Mouse (Mus musculus) lung, embryonic 16.5 days (tissue): ENCODE measurements around the gene Il1f6. TPM values are rescaled to one million over a fixed set of nuclear protein-coding genes. Genes with fewer than 3 reads are reported as not detected.
"Not testable (repeated sequence)": the region's sequence is repeated elsewhere in the genome, so short reads cannot be mapped to it uniquely, and the experiment has no call there.

Experiments used
- ATAC-seq: fragments of 200-750 bp; cut with Nextera tagmentation; 2 replicates; pipeline ENCODE4 v1.8.0; 2017; ENCODE audit warnings: low read depth, mild to moderate bottlenecking, moderate library complexity
- H3K27ac ChIP-seq: fragments of 300-500 bp; sonication (generic); 2 replicates; pipeline ENCODE4 v1.5.1; 2014; ENCODE audit warnings: mild to moderate bottlenecking, control low read depth, low read length
- H3K27me3 ChIP-seq: fragments of 300-500 bp; sonication (generic); 2 replicates; pipeline ENCODE4 v1.6.1; 2014; ENCODE audit warnings: low read depth, low read length, mixed read lengths; ENCODE audit not compliant: control insufficient read depth, insufficient read depth
- H3K36me3 ChIP-seq: fragments of 300-500 bp; sonication (generic); 2 replicates; pipeline ENCODE4 v1.6.1; 2014; ENCODE audit warnings: low read length; ENCODE audit not compliant: control insufficient read depth, insufficient read depth
- H3K4me1 ChIP-seq: fragments of 300-500 bp; sonication (generic); replicated peaks from 2 replicates; pipeline ENCODE4 v1.6.1; 2014; ENCODE audit warnings: low read length, mixed read lengths; ENCODE audit not compliant: control insufficient read depth, insufficient read depth
- H3K4me2 ChIP-seq: fragments of 300-500 bp; sonication (generic); 2 replicates; pipeline ENCODE4 v1.6.1; 2014; ENCODE audit warnings: low read depth, low read length, control low read depth
- H3K4me3 ChIP-seq: fragments of 300-500 bp; sonication (generic); 2 replicates; pipeline ENCODE4 v1.5.1; 2014; ENCODE audit warnings: mild to moderate bottlenecking, low read length, control low read depth
- H3K9ac ChIP-seq: fragments of 300-500 bp; sonication (generic); 2 replicates; pipeline ENCODE4 v1.6.1; 2014; ENCODE audit warnings: low read length, control low read depth
- H3K9me3 ChIP-seq: fragments of 300-500 bp; sonication (generic); 2 replicates; pipeline ENCODE4 v1.6.1; 2016; ENCODE audit warnings: low read length; ENCODE audit not compliant: control insufficient read depth
- WGBS: fragments of 180-500 bp; shearing (Covaris S2); extraction: QIAGEN DNeasy Blood & Tissue Kit; methylation state at CpG from one replicate; pipeline ENCODE4 v1.1.7; 2014; 5-methylcytosine and 5-hydroxymethylcytosine counted together
- polyA plus RNA-seq: library from polyadenylated mRNA; unstranded; fragments of >200 nt; fragmentation: Nextera tagmentation; extraction: Ambion mirVana; gene quantifications from 2 replicates; pipeline ENCODE4 v1.2.1, GENCODE M21; 2015

The Il1f6 gene
- polyA plus RNA-seq, result not detected in 2 replicates

DNA sequence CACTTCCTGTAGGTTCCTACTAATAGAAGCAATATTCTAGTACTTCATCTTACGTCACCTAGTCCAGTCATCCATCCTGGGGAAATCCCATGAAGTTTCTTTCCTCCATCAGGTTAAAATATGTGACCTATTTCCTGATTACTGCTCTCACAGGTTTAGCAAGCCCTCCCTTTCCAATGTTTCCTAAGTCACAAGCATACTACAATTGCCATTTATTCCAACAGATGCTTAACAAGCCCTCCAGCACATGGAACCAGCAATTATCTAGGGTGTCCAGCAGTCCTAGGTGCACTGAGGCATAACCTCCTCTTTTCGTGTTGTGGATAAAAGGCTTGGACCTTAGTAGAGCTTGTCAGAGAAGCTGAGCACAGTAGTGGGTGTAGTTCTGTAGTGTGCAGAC lies at the start of gene Il1f6:
Gene Il1f6 (plus strand): TSS at position 301 of the 400 bp plus-strand sequence.
- Histone ChIP-seq H3K4me1 (no peaks in the 10 kb centered on the region), H3K4me2 (no peak within 1 kb of the TSS), H3K9me3 (no peaks in the 10 kb centered on the region), H3K27ac (no peak within 1 kb of the TSS), H3K27me3 (no peaks in the 10 kb centered on the region), H3K4me3 (no peak within 1 kb of the TSS), H3K36me3 (no peaks in the 10 kb centered on the region), H3K9ac (no peak within 1 kb of the TSS)
- 75% methylated on average over 2 of the region's 2 CpGs for WGBS
- no peak for ATAC-seq

GRCm38 (mm10) chr2:24181683-24182331 lies 33.4 kb upstream of the Il1f6 start:
- not testable (repeated sequence) for H3K9me3 ChIP-seq, H3K4me3 ChIP-seq, ATAC-seq, H3K27me3 ChIP-seq, H3K4me1 ChIP-seq, H3K36me3 ChIP-seq, H3K27ac ChIP-seq, H3K9ac ChIP-seq
- WGBS, result 19% methylated on average over 14 of the region's 14 CpGs
- H3K4me2 ChIP-seq, result peak overlapping the region; percentile 8; the same call in 1 of the 2 replicates

DNA sequence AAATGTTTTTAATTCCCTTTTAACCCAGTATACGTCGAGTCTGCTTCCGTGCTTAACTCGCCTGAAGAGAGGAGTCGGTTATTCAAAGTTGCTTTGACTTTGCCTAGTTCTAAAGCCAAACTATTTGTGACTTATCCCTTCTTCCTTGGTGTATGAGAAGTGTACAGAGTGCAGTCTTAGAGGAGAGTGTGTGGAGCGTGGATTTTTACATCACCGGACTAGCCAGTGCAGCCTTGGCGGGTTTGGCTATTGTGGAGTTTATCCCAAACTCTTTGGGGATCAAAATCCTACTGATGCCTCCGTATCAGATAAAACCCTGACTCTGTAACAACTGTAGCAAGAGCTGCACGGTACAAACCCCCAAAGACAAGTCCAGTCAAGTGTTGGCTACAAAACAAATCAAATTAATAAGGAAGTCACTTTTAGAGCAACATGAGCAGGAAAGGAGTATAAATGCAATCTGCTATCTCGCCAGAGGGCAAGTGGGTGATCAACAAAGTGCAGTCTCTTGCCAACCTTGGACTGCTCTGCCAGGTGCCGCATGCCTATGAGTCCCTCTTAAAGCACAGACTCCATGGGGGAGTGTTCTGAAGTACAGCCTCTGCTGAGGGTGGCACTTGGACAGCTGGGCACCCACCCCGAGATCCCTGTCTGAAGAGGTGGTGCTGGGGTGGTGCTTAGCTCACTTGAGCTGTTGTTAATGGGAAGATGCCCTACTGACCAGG lies 32.6 kb upstream of the Il1f6 start:
- 55% methylated on average over 13 of the region's 13 CpGs for WGBS
- H3K4me2 ChIP-seq, result peak overlapping the region; percentile 8; the same call in 1 of the 2 replicates
- H3K27ac ChIP-seq, H3K36me3 ChIP-seq, ATAC-seq, H3K27me3 ChIP-seq, H3K9me3 ChIP-seq, H3K4me3 ChIP-seq, H3K4me1 ChIP-seq, H3K9ac ChIP-seq: not testable (repeated sequence)

DNA sequence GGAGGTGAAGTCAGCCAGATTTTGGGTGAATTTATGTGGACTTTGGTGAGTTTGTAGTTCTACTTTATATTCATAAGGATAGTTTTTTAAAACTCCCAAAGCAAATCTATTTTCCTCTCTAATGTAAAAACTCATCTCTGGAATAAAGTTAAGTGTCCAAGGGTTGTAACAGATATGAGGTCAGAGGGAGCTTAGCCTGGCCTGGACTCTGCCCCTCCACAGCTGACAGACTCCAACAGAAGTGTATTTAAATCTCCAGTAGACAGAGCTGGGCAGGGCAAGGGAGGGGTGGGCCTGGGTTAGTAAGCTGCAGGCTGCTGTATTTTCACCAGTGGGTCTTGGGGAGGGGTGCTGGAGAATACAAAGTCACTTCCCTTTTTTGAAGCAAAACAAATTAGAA lies 31.1 kb upstream of the Il1f6 start:
- not testable (repeated sequence) for H3K4me1 ChIP-seq, ATAC-seq, H3K4me2 ChIP-seq, H3K9ac ChIP-seq, H3K27ac ChIP-seq, H3K36me3 ChIP-seq, H3K4me3 ChIP-seq, H3K27me3 ChIP-seq, H3K9me3 ChIP-seq

GRCm38 (mm10) chr2:24186176-24186575 lies 29.0 kb upstream of the Il1f6 start, which contains the start of gene Il1f9:
Gene Il1f9 (plus strand): TSS chr2:24186476.
- no peaks in the 10 kb centered on the region for H3K9me3 ChIP-seq
- H3K4me3 ChIP-seq, result no peak within 1 kb of the TSS
- H3K27ac ChIP-seq, result no peak within 1 kb of the TSS
- no peak within 1 kb of the TSS for H3K9ac ChIP-seq
- no peaks in the 10 kb centered on the region for H3K36me3 ChIP-seq
- no peak within 1 kb of the TSS for H3K4me2 ChIP-seq
- WGBS, result 87% methylated on average over 1 of the region's 1 CpGs
- H3K4me1 ChIP-seq, result no peaks in the 10 kb centered on the region
- H3K27me3 ChIP-seq, result no peaks in the 10 kb centered on the region
- no peak for ATAC-seq

- H3K9me3 ChIP-seq, result no peaks in the 10 kb centered on the region
- WGBS, result 69% methylated on average over 6 of the region's 6 CpGs
- H3K4me1 ChIP-seq, result no peaks in the 10 kb centered on the region
- H3K4me3 ChIP-seq, result no peak overlapping the region
- no peak overlapping the region for H3K9ac ChIP-seq
- H3K27ac ChIP-seq, result no peak overlapping the region
- ATAC-seq, result no peak
- H3K27me3 ChIP-seq, result no peaks in the 10 kb centered on the region
- no peak overlapping the region for H3K4me2 ChIP-seq
- no peaks in the 10 kb centered on the region for H3K36me3 ChIP-seq
These were observed 27.6 kb upstream of the Il1f6 start for GRCm38 (mm10) chr2:24187585-24187984.

- no peaks in the 10 kb centered on the region for H3K9me3 ChIP-seq
- ATAC-seq, result no peak
- H3K9ac ChIP-seq, result no peak overlapping the region
- WGBS, result 58% methylated on average over 1 of the region's 1 CpGs
- no peak overlapping the region for H3K4me2 ChIP-seq
- no peaks in the 10 kb centered on the region for H3K4me1 ChIP-seq
- no peaks in the 10 kb centered on the region for H3K27me3 ChIP-seq
- H3K27ac ChIP-seq, result no peak overlapping the region
- H3K4me3 ChIP-seq, result no peak overlapping the region
- no peaks in the 10 kb centered on the region for H3K36me3 ChIP-seq
These were observed 27.0 kb upstream of the Il1f6 start for GRCm38 (mm10) chr2:24188189-24188588.

DNA sequence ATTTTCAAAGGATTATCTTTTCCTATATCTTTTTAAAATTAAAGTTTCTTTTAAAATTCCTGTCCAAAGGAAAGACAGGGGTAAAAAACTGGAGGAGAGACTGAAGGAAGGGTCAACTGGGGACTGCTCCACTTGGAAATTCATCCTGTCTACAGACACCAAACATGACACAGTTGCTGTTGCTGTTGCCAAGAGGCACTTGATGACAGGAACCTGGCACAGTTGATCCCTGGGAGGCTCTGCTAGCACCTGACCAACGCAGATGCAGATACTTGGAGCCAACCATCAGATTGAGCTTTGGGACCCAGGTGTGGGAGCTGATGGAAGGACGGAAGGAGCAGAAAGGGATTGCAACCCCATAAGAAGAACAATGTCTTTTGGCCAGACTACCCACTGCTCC lies 12.0 kb downstream of the Il1f6 start:
- Histone ChIP-seq H3K4me3 (no peak overlapping the region), H3K9ac (no peak overlapping the region), H3K36me3 (no peaks in the 10 kb centered on the region), H3K27ac (no peak overlapping the region), H3K4me2 (no peak overlapping the region), H3K9me3 (no peaks in the 10 kb centered on the region), H3K4me1 (no peaks in the 10 kb centered on the region), H3K27me3 (no peaks in the 10 kb centered on the region)
- no peak for ATAC-seq
- WGBS, result 68% methylated on average over 2 of the region's 2 CpGs

- Histone ChIP-seq H3K4me3 (no peak overlapping the region), H3K4me2 (no peak overlapping the region), H3K36me3 (no peaks in the 10 kb centered on the region), H3K9ac (no peak overlapping the region), H3K27me3 (no peaks in the 10 kb centered on the region), H3K9me3 (no peaks in the 10 kb centered on the region), H3K4me1 (no peaks in the 10 kb centered on the region), H3K27ac (no peak overlapping the region)
- ATAC-seq, result no peak
- WGBS, result 70% methylated on average over 1 of the region's 1 CpGs
These were observed 52.3 kb downstream of the Il1f6 start for GRCm38 (mm10) chr2:24267503-24267902.
